Mouse (Mus musculus): Measurements from ENCODE around the gene Msi1. TPM values are rescaled to one million over a fixed set of nuclear protein-coding genes. Genes with fewer than 3 reads are reported as not detected.

Msi1 gene
- polyA plus RNA-seq, 1 experiment from 2014 or later: 70.0 TPM

GRCm38 (mm10) chr5:115408110-115408509 is 21.3 kb upstream of the Msi1 start:
- no peak for ATAC-seq (replicated peaks)
- no peaks in the 10 kb centered on the region for H3K27me3 ChIP-seq

DNA sequence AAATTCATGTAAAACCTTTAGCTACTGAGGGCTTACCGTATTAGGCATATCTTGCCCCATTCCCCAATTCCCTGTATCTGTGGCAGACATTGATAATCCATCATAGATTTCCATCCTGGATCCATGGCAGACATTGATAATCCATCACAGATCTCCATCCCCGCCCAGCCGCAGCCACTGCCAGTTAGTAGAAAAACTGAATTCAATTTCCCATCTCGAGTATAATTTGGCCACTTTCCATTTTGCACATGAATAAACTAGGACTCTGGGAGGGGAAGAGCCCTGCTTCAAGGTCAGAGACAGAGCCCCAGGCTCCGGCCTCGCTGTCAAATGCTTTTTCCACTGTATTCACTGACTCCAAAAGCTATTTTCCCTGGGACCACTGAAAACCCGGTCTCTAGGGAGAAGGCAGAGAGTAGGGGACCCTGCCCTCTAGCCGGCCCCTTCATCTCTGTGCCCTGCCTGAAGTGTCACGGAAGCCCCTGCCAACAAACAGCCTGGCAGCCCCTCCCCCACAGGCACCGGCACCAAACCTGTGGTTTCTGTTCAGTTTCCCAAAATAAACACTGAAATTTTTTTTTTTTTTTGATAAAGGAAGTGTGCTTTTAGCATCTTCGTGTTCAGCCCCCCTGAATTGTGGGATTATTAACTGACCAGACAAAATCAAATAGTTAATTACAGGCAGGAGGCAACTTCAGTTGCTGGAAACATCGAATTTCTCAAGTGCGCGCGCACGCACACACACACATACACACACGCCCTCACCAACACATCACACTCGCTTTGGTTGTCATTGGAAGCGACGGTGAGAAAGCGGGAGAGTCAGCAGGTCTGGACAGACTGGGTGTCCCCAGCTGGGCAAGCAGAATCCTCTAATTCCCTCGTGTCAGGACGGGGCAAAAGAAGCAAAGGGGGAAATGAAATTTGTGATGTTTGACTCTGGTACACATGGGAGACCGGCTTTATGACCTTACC is 14.0 kb upstream of the Msi1 start:
- Histone ChIP-seq H3K27me3 (no peaks in the 10 kb centered on the region), H3K9me3 (no peaks in the 10 kb centered on the region), H3K9ac (replicated peaks) (no peak overlapping the region), H3K4me2 (replicated peaks) (peak overlapping the region; percentile 38), H3K36me3 (no peaks in the 10 kb centered on the region), H3K27ac (replicated peaks) (peak overlapping the region; percentile 55), H3K4me1 (peaks cover 5% of the 10 kb centered on the region), H3K4me3 (peak overlapping the region; percentile 23)
- 51% methylated on average over 24 of the region's 24 CpGs for WGBS
- no peak; the same call in 1 of the 2 replicates for ATAC-seq (replicated peaks)

More at GRCm38 (mm10) chr5:115408110-115408509, 21.3 kb upstream of the Msi1 start:
- H3K9me3 ChIP-seq: no peaks in the 10 kb centered on the region
- H3K4me1 ChIP-seq: peaks cover 22% of the 10 kb centered on the region
- H3K27ac ChIP-seq (replicated peaks): no peak overlapping the region
- no peak overlapping the region for H3K9ac ChIP-seq (replicated peaks)
- H3K36me3 ChIP-seq: no peaks in the 10 kb centered on the region
- H3K4me2 ChIP-seq (replicated peaks): no peak overlapping the region
- 43% methylated on average over 9 of the region's 9 CpGs for WGBS
- no peak overlapping the region for H3K4me3 ChIP-seq

GRCm38 (mm10) chr5:115428831-115429358 is 504 bp upstream of the Msi1 start:
- peak overlapping the region; percentile 99 for H3K4me3 ChIP-seq
- peaks cover 43% of the 10 kb centered on the region for H3K4me1 ChIP-seq
- under 1% methylated on average over 20 of the region's 20 CpGs for WGBS
- peak overlapping the region; percentile 92 for H3K4me2 ChIP-seq (replicated peaks)
- no peaks in the 10 kb centered on the region for H3K36me3 ChIP-seq
- H3K9me3 ChIP-seq: no peaks in the 10 kb centered on the region
- no peak for ATAC-seq (replicated peaks)
- H3K27me3 ChIP-seq: no peaks in the 10 kb centered on the region
- peak overlapping the region; percentile 100 for H3K27ac ChIP-seq (replicated peaks)
- peak overlapping the region; percentile 100 for H3K9ac ChIP-seq (replicated peaks)

- no peaks in the 10 kb centered on the region for H3K9me3 ChIP-seq
- under 1% methylated on average over 58 of the region's 73 CpGs for WGBS
- H3K36me3 ChIP-seq: no peaks in the 10 kb centered on the region
- peak overlapping the region; percentile 99 for H3K4me3 ChIP-seq
- peaks cover 57% of the 10 kb centered on the region for H3K4me1 ChIP-seq
- H3K27ac ChIP-seq (replicated peaks): peak overlapping the region; percentile 100
- no peaks in the 10 kb centered on the region for H3K27me3 ChIP-seq
- H3K4me2 ChIP-seq (replicated peaks): peak overlapping the region; percentile 92
- ATAC-seq (replicated peaks): no peak
- peak overlapping the region; percentile 100 for H3K9ac ChIP-seq (replicated peaks)
Observed at GRCm38 (mm10) chr5:115430187-115430960, 975 bp downstream of the Msi1 start.

- ATAC-seq (replicated peaks): 0 out of 2 replicates have a peak, but pooled peaks have one; percentile 0
- Histone ChIP-seq H3K36me3 (no peaks in the 10 kb centered on the region), H3K4me3 (peak overlapping the region; percentile 99), H3K27me3 (no peaks in the 10 kb centered on the region), H3K4me1 (peaks cover 66% of the 10 kb centered on the region), H3K4me2 (replicated peaks) (peak overlapping the region; percentile 92), H3K9ac (replicated peaks) (peak overlapping the region; percentile 100), H3K9me3 (no peaks in the 10 kb centered on the region), H3K27ac (replicated peaks) (peak overlapping the region; percentile 100)
- 2% methylated on average over 14 of the region's 14 CpGs for WGBS
Observed at GRCm38 (mm10) chr5:115431061-115431897, 1.9 kb downstream of the Msi1 start.

GRCm38 (mm10) chr5:115431898-115432259 is 2.5 kb downstream of the Msi1 start:
- Histone ChIP-seq H3K4me2 (replicated peaks) (peak overlapping the region; percentile 92), H3K9me3 (no peaks in the 10 kb centered on the region), H3K27ac (replicated peaks) (peak overlapping the region; percentile 100), H3K4me3 (peak overlapping the region; percentile 99), H3K4me1 (peaks cover 72% of the 10 kb centered on the region), H3K9ac (replicated peaks) (peak overlapping the region; percentile 100), H3K36me3 (no peaks in the 10 kb centered on the region), H3K27me3 (no peaks in the 10 kb centered on the region)
- WGBS: 3% methylated on average over 7 of the region's 7 CpGs
- no peak for ATAC-seq (replicated peaks)

DNA sequence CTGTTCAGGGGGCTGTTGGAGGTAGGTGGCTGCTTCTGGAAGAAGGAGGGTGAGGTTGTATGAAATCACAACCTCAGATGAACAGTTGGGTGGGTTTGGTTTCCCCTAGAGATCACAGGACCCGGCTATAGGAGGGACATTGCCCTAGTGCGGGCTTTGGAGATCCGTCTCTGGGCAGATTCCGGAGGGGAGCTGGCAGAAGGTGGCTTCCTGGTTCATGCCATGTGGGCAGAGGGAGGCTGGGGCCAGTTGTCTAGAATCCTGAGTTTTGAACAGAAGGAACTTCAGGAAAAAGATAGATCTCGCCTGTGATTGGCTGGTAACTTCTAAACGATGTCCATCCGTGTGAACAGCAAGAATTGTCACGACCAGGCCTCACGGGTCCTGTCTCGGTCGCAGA is 3.0 kb downstream of the Msi1 start:
- no peak for ATAC-seq (replicated peaks)
- H3K36me3 ChIP-seq: no peaks in the 10 kb centered on the region
- peak overlapping the region; percentile 99 for H3K4me3 ChIP-seq
- peak overlapping the region; percentile 92 for H3K4me2 ChIP-seq (replicated peaks)
- 21% methylated on average over 11 of the region's 11 CpGs for WGBS
- peak overlapping the region; percentile 100 for H3K9ac ChIP-seq (replicated peaks)
- H3K9me3 ChIP-seq: no peaks in the 10 kb centered on the region
- peak overlapping the region; percentile 100 for H3K27ac ChIP-seq (replicated peaks)
- no peaks in the 10 kb centered on the region for H3K27me3 ChIP-seq
- peaks cover 74% of the 10 kb centered on the region for H3K4me1 ChIP-seq

- Histone ChIP-seq H3K4me3 (peak overlapping the region; percentile 99), H3K36me3 (no peaks in the 10 kb centered on the region), H3K9ac (replicated peaks) (peak overlapping the region; percentile 100; the same call in 1 of the 2 replicates), H3K27me3 (no peaks in the 10 kb centered on the region), H3K27ac (replicated peaks) (peak overlapping the region; percentile 100), H3K9me3 (no peaks in the 10 kb centered on the region), H3K4me2 (replicated peaks) (peak overlapping the region; percentile 92), H3K4me1 (peaks cover 76% of the 10 kb centered on the region)
- no peak for ATAC-seq (replicated peaks)
- 46% methylated on average over 8 of the region's 8 CpGs for WGBS
Observed at GRCm38 (mm10) chr5:115433191-115433590, 3.8 kb downstream of the Msi1 start.

GRCm38 (mm10) chr5:115434280-115434852 is 5.0 kb downstream of the Msi1 start:
- WGBS: 8% methylated on average over 11 of the region's 11 CpGs
- Histone ChIP-seq H3K36me3 (peaks cover 9% of the 10 kb centered on the region), H3K4me1 (peaks cover 80% of the 10 kb centered on the region), H3K9me3 (no peaks in the 10 kb centered on the region), H3K4me3 (peak overlapping the region; percentile 37), H3K27me3 (no peaks in the 10 kb centered on the region), H3K4me2 (replicated peaks) (peak overlapping the region; percentile 92), H3K9ac (replicated peaks) (peak overlapping the region; percentile 72), H3K27ac (replicated peaks) (peak overlapping the region; percentile 100)
- no peak for ATAC-seq (replicated peaks)

DNA sequence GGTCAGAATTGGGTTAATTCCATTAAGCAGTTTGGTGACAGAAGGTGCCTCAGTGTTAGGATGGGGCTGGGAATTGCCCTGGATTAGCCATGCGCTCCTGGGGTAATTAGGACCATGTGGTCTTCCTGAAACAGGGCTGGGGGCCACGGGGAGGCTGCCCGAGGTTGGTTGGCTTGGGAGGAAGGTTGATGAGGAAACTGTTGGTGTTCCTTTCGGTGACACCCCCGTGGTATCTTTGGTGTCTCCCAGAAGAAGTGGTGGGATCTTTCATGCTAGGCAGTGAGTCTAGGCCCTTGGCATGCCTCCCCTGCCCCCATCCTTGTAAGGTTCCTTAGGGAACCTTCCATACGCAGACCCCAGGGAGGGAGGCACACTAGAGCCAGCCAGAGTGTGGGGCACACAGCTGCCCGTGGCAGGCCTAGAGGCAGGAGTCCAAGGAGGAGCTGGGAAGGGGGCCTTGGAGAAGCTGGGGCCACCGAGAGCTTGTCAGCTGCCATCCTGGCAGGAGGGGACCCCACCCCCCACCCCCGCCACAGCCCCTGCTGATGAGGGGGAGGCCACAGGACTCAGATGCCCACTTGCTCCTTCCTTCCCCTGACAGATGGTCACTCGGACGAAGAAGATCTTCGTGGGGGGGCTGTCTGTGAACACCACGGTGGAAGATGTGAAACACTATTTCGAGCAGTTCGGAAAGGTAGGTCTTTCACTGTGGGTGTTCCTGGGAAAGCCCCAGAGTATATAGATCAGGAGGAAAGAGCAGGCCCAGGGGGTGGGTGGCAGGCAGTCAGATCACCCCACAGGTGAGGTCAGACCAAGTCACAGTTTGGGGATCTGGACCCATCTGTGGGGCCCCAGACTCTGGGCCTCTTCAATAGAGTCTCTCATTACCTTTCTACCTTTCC is 5.7 kb downstream of the Msi1 start:
- peak overlapping the region; percentile 92 for H3K4me2 ChIP-seq (replicated peaks)
- H3K9me3 ChIP-seq: no peaks in the 10 kb centered on the region
- H3K9ac ChIP-seq (replicated peaks): peak overlapping the region; percentile 72
- H3K36me3 ChIP-seq: peaks cover 15% of the 10 kb centered on the region
- peaks cover 87% of the 10 kb centered on the region for H3K4me1 ChIP-seq
- H3K4me3 ChIP-seq: peak overlapping the region; percentile 37
- ATAC-seq (replicated peaks): no peak
- peak overlapping the region; percentile 100 for H3K27ac ChIP-seq (replicated peaks)
- WGBS: 4% methylated on average over 15 of the region's 15 CpGs
- no peaks in the 10 kb centered on the region for H3K27me3 ChIP-seq

Data from forebrain, embryonic 15.5 days (tissue).